Mouse (Mus musculus) bone marrow, adult 2 months (tissue): ENCODE data around the gene Ndufab1.

ENCODE experiments used
- CTCF ChIP-seq: fragments of 200-500 bp; IDR thresholded peaks from 2 replicates; pipeline ENCODE4 v1.5.1; 2011; ENCODE audit warnings: low read length, control low read depth; ENCODE audit not compliant: control insufficient read depth, insufficient read depth
- POLR2A ChIP-seq: fragments of 200-500 bp; IDR thresholded peaks from 2 replicates; pipeline ENCODE4 v1.6.1; 2011; ENCODE audit warnings: low read depth, mild to moderate bottlenecking, control low read depth, low read length, borderline replicate concordance; ENCODE audit not compliant: control insufficient read depth

DNA sequence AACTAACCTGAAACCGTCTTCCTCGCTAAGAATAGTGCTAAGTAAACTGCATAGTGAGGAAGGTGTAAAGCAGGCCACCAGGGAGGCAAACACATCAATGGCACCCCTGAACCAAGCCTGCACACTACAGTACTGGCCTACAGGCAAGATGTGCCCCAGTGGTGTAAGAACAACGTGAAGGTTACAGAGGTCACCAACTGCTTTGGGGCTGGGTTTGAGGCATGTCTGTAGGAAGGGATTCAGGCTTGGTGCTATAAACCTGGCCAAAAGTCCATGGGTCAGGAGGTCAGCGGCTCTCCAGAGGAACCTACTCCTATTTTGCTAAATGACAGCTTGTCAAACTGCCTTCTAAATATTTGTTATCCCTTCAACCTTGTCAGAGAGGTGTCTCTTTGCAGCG lies 45.1 kb downstream of the Ndufab1 start:
- TF ChIP-seq CTCF, result no peak
- no peak for TF ChIP-seq POLR2A
